Mouse (Mus musculus) bone marrow, adult 2 months (tissue): ENCODE measurements around the gene Tmem72. TPM values are rescaled to one million over a fixed set of nuclear protein-coding genes. Genes with fewer than 3 reads are reported as not detected.
A peak's percentile ranks its signal among the peaks of the same experiment; 100 is the strongest.

Experiments used
- H3K27ac ChIP-seq: fragments of 200-500 bp; 2 replicates; pipeline ENCODE4 v1.5.1; 2012; ENCODE audit warnings: low read depth, mild to moderate bottlenecking, control low read depth, inconsistent platforms, low read length; ENCODE audit not compliant: control insufficient read depth, poor library complexity, insufficient read depth
- H3K4me1 ChIP-seq: fragments of 200-500 bp; 2 replicates; pipeline ENCODE4 v1.6.1; 2011; ENCODE audit warnings: low read length; ENCODE audit not compliant: control insufficient read depth, insufficient read depth
- H3K4me3 ChIP-seq: fragments of 200-500 bp; replicated peaks from 2 replicates; pipeline ENCODE3; 2011; ENCODE audit warnings: mild to moderate bottlenecking, low read depth, low read length, control low read depth; ENCODE audit not compliant: control insufficient read depth
- CTCF ChIP-seq: fragments of 200-500 bp; IDR thresholded peaks from 2 replicates; pipeline ENCODE4 v1.5.1; 2011; ENCODE audit warnings: low read length, control low read depth; ENCODE audit not compliant: control insufficient read depth, insufficient read depth
- POLR2A ChIP-seq: fragments of 200-500 bp; IDR thresholded peaks from 2 replicates; pipeline ENCODE4 v1.6.1; 2011; ENCODE audit warnings: low read depth, mild to moderate bottlenecking, control low read depth, low read length, borderline replicate concordance; ENCODE audit not compliant: control insufficient read depth
- WGBS: fragments of 180-500 bp; shearing (Covaris S2); methylation state at CpG from one replicate; pipeline ENCODE4 v1.1.7; 2018; 5-methylcytosine and 5-hydroxymethylcytosine counted together
- polyA plus RNA-seq: library from polyadenylated mRNA; stranded (reverse); fragments of >200 nt; gene quantifications from 2 replicates; pipeline ENCODE4 v1.2.4, GENCODE M21; 2011; ENCODE audit warnings: low replicate concordance; ENCODE audit not compliant: missing spikeins, insufficient read depth, insufficient read length

The Tmem72 gene
- polyA plus RNA-seq, 1 experiment, result not detected

- Histone ChIP-seq H3K27ac (peak overlapping the region; percentile 17; the same call in 1 of the 2 replicates), H3K4me3 (no peak overlapping the region), H3K4me1 (peaks cover 8% of the 10 kb centered on the region; the same call in 1 of the 2 replicates)
- TF ChIP-seq POLR2A (no peak), CTCF (no peak)
- 29% methylated on average over 11 of the region's 11 CpGs for WGBS
Observed at GRCm38 (mm10) chr6:116668682-116669470, 47.8 kb downstream of the Tmem72 start.

- no peak for TF ChIP-seq CTCF
- no peak for TF ChIP-seq POLR2A
- H3K4me3 ChIP-seq, result no peak overlapping the region
- H3K4me1 ChIP-seq, result peaks cover 9% of the 10 kb centered on the region; the same call in 1 of the 2 replicates
- WGBS, result 58% methylated on average over 3 of the region's 3 CpGs
- no peak overlapping the region for H3K27ac ChIP-seq
Observed at GRCm38 (mm10) chr6:116667382-116667781, 49.3 kb downstream of the Tmem72 start.

GRCm38 (mm10) chr6:116666892-116667291 lies 49.8 kb downstream of the Tmem72 start:
- peaks cover 8% of the 10 kb centered on the region; the same call in 1 of the 2 replicates for H3K4me1 ChIP-seq
- no peak overlapping the region for H3K4me3 ChIP-seq
- WGBS, result 77% methylated on average over 3 of the region's 3 CpGs
- H3K27ac ChIP-seq, result no peak overlapping the region
- TF ChIP-seq CTCF, result no peak

- Histone ChIP-seq H3K4me1 (peaks cover 8% of the 10 kb centered on the region; the same call in 1 of the 2 replicates), H3K4me3 (no peak overlapping the region), H3K27ac (peak overlapping the region; percentile 19; the same call in 1 of the 2 replicates)
- no peak for TF ChIP-seq CTCF
- TF ChIP-seq POLR2A, result no peak
- 66% methylated on average over 12 of the region's 12 CpGs for WGBS
Observed at GRCm38 (mm10) chr6:116666085-116666750, 50.5 kb downstream of the Tmem72 start.

GRCm38 (mm10) chr6:116664830-116665229 lies 51.9 kb downstream of the Tmem72 start:
- WGBS, result 79% methylated on average over 3 of the region's 3 CpGs
- no peak overlapping the region for H3K4me3 ChIP-seq
- peaks cover 8% of the 10 kb centered on the region; the same call in 1 of the 2 replicates for H3K4me1 ChIP-seq
- H3K27ac ChIP-seq, result no peak overlapping the region; the same call in 1 of the 2 replicates
- TF ChIP-seq POLR2A, result no peak
- no peak for TF ChIP-seq CTCF

GRCm38 (mm10) chr6:116664031-116664430 lies 52.7 kb downstream of the Tmem72 start:
- 31% methylated on average over 6 of the region's 6 CpGs for WGBS
- TF ChIP-seq CTCF (no peak), POLR2A (no peak)
- Histone ChIP-seq H3K4me3 (no peak overlapping the region), H3K27ac (peak overlapping the region; percentile 28), H3K4me1 (peaks cover 4% of the 10 kb centered on the region; the same call in 1 of the 2 replicates)

GRCm38 (mm10) chr6:116663364-116663763 lies 53.3 kb downstream of the Tmem72 start:
- H3K27ac ChIP-seq, result no peak overlapping the region

More at GRCm38 (mm10) chr6:116663364-116663763, 53.3 kb downstream of the Tmem72 start:
- peaks cover 3% of the 10 kb centered on the region; the same call in 1 of the 2 replicates for H3K4me1 ChIP-seq
- no peak overlapping the region for H3K4me3 ChIP-seq
- WGBS, result 52% methylated on average over 2 of the region's 2 CpGs
- TF ChIP-seq CTCF (no peak), POLR2A (no peak)
